Mouse (Mus musculus) lung, adult 18-20 months (tissue): ENCODE results near the gene Abcg2.

Experiments
- DNase-seq, 2 experiments: peaks; one replicate each; pipeline ENCODE4 v3.0.0; 2022; ENCODE audit warnings: mixed read lengths in 2 of 2

Abcg2 gene

DNA sequence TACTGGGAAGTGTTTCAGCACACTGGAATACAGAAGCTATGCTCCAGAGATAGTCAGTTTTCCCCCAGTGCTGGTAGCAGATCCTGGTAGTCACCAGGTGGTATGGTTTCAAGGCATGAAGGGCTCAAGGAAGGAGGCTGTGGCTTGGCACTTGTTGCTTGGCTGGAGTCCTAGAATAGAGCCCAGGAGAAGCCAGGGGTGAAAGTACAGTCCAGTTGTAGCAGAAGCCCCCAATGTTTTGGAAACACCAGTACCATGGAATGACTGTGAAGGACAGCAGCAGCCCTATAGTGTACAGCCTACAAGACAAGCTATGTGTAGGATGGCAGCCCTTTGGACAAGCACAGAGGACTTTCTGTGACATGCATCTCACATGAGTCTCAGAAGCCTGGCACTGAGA, 54.2 kb downstream of the Abcg2 start:
- no peak for DNase-seq

GRCm38 (mm10) chr6:58639391-58639790, 55.1 kb downstream of the Abcg2 start:
- DNase-seq = no peak

GRCm38 (mm10) chr6:58640333-58641018, 56.2 kb downstream of the Abcg2 start:
- DNase-seq = peak; percentile 72 to 76

DNA sequence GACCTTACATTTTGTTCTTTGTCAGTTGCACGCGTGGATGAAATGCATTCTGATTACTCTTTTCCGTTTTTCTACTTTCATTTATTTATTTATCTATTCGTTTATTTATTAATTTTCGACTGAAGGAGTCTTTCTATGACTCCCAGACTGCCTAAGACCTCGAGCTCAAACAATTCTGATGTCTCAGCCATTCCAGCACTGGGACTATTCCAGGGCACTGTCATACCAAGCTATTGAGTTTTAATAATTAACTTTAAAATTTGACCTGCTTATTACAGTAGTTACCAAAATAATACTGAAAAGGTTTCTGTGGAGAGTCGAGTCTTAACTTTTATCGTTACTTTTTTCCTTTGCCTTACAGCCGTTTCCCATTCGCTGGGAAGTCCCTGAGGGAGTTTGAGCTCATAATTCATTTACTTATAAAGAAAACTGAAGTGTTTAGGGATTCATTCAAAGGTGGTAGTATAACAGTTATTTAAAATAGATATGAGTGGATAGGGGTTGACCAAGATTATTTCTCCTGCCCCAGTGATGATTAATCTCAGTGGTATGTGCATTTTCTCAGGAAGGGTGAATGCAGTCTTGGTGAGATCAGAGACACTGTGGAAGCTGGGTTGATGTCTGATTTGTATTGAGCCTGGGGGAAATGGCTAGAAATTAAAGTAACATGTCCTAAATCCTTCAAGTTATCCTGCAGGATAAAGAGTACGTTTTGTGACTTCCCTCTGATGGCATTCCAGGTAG, 56.9 kb downstream of the Abcg2 start:
- no peak for DNase-seq

- no peak for DNase-seq
These were observed 57.9 kb downstream of the Abcg2 start for GRCm38 (mm10) chr6:58642191-58642590.

- DNase-seq = no peak
These were observed 60.3 kb downstream of the Abcg2 start for GRCm38 (mm10) chr6:58644586-58644985.

- no peak for DNase-seq
These were observed 63.9 kb downstream of the Abcg2 start for GRCm38 (mm10) chr6:58648100-58648749.

- no peak for DNase-seq
These were observed 65.8 kb downstream of the Abcg2 start for GRCm38 (mm10) chr6:58650136-58650535.

GRCm38 (mm10) chr6:58651038-58651437, 66.7 kb downstream of the Abcg2 start:
- DNase-seq = no peak

DNA sequence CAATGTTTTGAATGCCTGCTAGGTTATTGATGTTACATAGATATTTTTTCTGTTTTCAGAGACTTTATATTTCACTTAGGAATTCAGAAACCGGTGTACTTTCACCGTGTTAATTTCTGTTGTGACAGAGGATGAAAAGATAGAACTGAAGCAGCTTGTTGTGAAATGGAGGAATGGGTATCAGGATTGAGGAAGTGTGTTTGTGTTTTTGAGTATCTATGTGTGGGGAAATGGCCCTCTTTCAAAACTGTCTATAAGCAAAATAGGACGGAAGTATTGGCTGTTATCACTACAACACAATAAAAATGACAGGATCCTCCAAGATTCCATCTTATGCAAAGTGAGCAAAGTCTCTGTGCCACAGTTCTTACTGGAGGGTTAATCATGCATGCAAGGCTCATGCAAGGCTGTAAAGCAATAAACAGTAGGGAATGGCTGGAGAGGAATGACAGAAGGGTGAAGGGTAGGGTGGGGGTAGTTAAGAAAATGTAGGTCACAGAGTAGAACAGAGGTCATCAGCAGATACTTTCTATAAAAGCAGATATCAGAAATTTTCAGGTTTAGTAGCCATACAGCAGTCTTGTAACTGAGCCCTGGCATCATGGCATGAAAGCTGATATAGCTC, 76.7 kb downstream of the Abcg2 start:
- DNase-seq = no peak

- no peak for DNase-seq
These were observed 93.5 kb downstream of the Abcg2 start for GRCm38 (mm10) chr6:58677802-58678201.

DNA sequence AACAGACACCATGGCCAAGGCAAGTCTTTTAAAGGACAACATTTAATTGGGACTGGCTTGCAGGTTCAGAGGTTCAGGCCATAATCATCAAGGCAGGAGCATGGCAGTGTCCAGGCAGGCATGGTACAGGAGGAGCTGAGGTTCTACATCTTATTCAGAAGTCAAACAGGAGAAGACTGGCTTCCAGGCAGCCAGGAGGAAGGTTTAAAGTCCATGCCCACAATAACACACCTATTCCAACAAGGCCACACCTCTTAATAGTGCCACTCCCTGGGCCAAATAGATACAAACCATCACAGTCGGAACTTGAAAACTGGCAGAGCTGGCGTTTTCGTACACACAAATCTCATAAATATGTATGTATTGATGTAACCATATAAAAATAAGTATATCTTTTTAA, 94.2 kb downstream of the Abcg2 start:
- DNase-seq = no peak

DNA sequence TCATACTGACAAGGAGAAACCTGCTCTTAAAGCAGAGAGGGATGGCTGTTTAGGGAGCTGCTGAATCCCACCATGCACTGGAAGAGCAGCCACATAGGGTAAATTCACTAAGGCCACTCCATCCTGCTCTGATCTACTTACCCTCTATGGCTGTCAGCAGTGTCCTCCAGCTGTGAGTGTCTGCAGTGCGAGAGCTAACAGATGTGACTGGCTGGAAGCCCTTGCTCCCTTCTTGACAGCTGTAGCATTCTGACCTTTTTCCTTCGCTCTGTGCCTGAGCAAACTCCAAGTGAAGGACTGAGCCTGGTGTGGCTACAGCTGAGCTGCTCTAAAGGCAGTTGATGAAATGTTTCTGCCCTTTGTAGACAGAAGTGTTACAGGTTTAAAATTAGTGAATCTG, 107.3 kb downstream of the Abcg2 start:
- DNase-seq = no peak

- no peak for DNase-seq
These were observed 109.9 kb downstream of the Abcg2 start for GRCm38 (mm10) chr6:58694257-58694656.

DNA sequence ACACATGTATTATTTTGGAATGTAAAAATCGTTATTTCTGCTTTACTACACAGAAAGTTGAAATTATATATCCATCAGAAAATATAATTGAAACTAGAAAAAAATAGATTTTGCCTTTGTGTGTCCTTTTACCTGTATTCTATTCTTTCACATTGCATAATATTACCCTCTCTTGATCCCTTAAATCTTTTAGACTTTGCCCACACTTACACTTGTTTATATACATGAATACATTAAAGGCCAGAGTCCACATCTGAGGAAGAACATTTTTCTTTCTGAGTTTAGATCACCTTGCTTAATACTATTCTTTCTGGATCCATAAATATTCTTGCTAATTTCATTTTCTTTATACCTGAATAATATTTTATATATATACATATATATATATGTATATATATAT, 110.4 kb downstream of the Abcg2 start:
- DNase-seq = no peak

DNA sequence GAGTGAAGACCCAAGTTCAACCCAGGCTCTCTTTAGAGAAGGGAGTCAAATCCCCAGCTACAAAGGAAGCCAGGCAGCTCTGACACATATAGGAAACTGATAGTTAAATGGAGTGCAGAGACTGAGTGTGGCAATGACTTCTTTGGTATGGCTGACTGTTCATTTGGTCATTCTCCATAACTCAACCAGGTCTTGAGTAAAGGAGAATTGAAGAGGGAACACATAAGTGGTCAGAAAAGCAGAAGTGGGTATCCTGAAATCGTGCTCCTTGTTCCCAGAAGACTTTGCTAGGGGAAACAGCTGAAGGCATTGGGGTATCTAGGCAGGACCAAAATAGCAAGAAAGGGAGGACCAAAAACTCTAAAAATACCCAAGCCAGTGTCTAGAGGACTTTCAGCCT, 126.0 kb downstream of the Abcg2 start:
- DNase-seq = no peak

GRCm38 (mm10) chr6:58711909-58712308, 127.6 kb downstream of the Abcg2 start:
- no peak for DNase-seq

GRCm38 (mm10) chr6:58733851-58734250, 149.5 kb downstream of the Abcg2 start:
- no peak for DNase-seq

- DNase-seq = no peak
These were observed 150.8 kb downstream of the Abcg2 start for GRCm38 (mm10) chr6:58735090-58735489.
